Comparison of ENCODE assay signal across 8 mouse cellular contexts in the genomic region with DNA sequence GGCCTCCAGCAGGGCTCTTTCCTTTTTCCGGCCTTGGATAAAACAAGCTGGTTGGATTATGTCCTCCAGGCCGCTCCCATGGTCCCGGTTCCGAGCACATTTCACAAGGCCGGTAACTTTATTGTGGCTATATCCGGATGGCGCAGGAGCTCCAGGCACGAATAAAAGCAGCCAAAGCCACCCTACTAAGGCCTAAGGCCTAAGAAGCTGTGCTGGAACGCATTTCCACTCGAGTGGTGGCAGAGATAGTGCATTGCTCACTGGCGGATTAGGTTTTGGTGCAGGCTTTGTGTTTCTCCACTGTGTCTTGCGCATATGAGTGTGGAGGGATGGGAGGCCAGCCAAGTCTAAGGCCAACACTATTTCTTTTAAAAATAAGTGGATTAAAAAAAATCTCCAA. TPM values are rescaled to one million over a fixed set of nuclear protein-coding genes. Genes with fewer than 3 reads are reported as not detected.
DNase-seq lines count a peak whose midpoint lies in the region; ATAC-seq and TF ChIP-seq lines count a peak whose summit lies in the region.

No protein-coding gene starts in this region.

- no peak for TF ChIP-seq EP300 in MEL (IDR thresholded peaks at IDR 0.05; ENCODE audit: low read depth in 1 of 2, low read length in 2 of 2)

- TF ChIP-seq RAD21 in MEL (IDR thresholded peaks at IDR 0.05; ENCODE audit: low read depth, low read length) = no peak

- H3K27me3 ChIP-seq in MEL (ENCODE audit: control insufficient read depth in 1 of 2, insufficient read depth in 2 of 2, low read length in 2 of 2) = no peaks in the 10 kb centered on the region
- H3K27me3 ChIP-seq in embryonic facial prominence, embryonic 11.5 days (ENCODE audit: control insufficient read depth, insufficient read depth, low read length) = peaks cover 86% of the 10 kb centered on the region
- peaks cover 91% of the 10 kb centered on the region for H3K27me3 ChIP-seq in intestine, embryonic 15.5 days (replicated peaks)
- peaks cover 98% of the 10 kb centered on the region for H3K27me3 ChIP-seq in lung, embryonic 14.5 days (ENCODE audit: insufficient read depth, low read length)

- peaks cover 10 to 26% of the 10 kb centered on the region in 2 experiments for H3K4me1 ChIP-seq in MEL (ENCODE audit: control insufficient read depth in 1 of 2, insufficient read depth in 2 of 2, low read length in 2 of 2)
- H3K4me1 ChIP-seq in embryonic facial prominence, embryonic 11.5 days (ENCODE audit: control insufficient read depth, insufficient read depth, low read length) = peaks cover 7% of the 10 kb centered on the region
- peaks cover 22% of the 10 kb centered on the region for H3K4me1 ChIP-seq in intestine, embryonic 15.5 days (replicated peaks)
- 0 out of 2 replicates have a peak, but pooled peaks cover 3% of the 10 kb centered on the region for H3K4me1 ChIP-seq in lung, embryonic 14.5 days (ENCODE audit: insufficient read depth)

- WGBS in embryonic facial prominence, embryonic 11.5 days = 6% methylated on average over 12 of the region's 12 CpGs
- WGBS in intestine, embryonic 15.5 days = 24% methylated on average over 12 of the region's 12 CpGs
- WGBS in lung, embryonic 14.5 days = 6% methylated on average over 12 of the region's 12 CpGs

- H3K9ac ChIP-seq in MEL (ENCODE audit: control insufficient read depth, low read depth, low read length, poor library complexity, severe bottlenecking) = peak overlapping the region; percentile 77
- no peak overlapping the region for H3K9ac ChIP-seq in embryonic facial prominence, embryonic 11.5 days (replicated peaks; ENCODE audit: low read length)
- H3K9ac ChIP-seq in intestine, embryonic 15.5 days = no peak overlapping the region
- H3K9ac ChIP-seq in lung, embryonic 14.5 days = peak overlapping the region; percentile 35; the same call in 1 of the 2 replicates

- H3K9me3 ChIP-seq in MEL (replicated peaks; ENCODE audit: insufficient read depth, low read length) = no peaks in the 10 kb centered on the region
- no peaks in the 10 kb centered on the region for H3K9me3 ChIP-seq in embryonic facial prominence, embryonic 11.5 days (replicated peaks; ENCODE audit: control insufficient read depth, low read length)
- no peaks in the 10 kb centered on the region for H3K9me3 ChIP-seq in intestine, embryonic 15.5 days
- H3K9me3 ChIP-seq in lung, embryonic 14.5 days (ENCODE audit: low read depth, low read length) = no peaks in the 10 kb centered on the region

- H3K4me3 ChIP-seq in MEL (ENCODE audit: control insufficient read depth in 1 of 2, insufficient read depth in 1 of 2, low read depth in 2 of 2, low read length in 2 of 2) = peak overlapping the region; percentile 73 to 97
- 0 out of 2 replicates have a peak overlapping the region, but pooled peaks have one; percentile 2 for H3K4me3 ChIP-seq in embryonic facial prominence, embryonic 11.5 days (ENCODE audit: low read depth, low read length)
- H3K4me3 ChIP-seq in intestine, embryonic 15.5 days (replicated peaks) = 0 out of 2 replicates have a peak overlapping the region, but pooled peaks have one; percentile 2
- H3K4me3 ChIP-seq in lung, embryonic 14.5 days (ENCODE audit: low read depth, low read length) = peak overlapping the region; percentile 45

- TF ChIP-seq POLR2A in MEL (IDR thresholded peaks at IDR 0.05; ENCODE audit: control insufficient read depth in 1 of 2, insufficient read depth in 1 of 2, low read depth in 1 of 2, low read length in 2 of 2, poor library complexity in 1 of 2) = no peak

- no peak for TF ChIP-seq CTCF in MEL (IDR thresholded peaks at IDR 0.05 in 2 of 3, conservative IDR thresholded peaks at IDR 0.05 in 1 of 3; ENCODE audit: control insufficient read depth in 1 of 3, insufficient read depth in 1 of 3, low read depth in 2 of 3, low read length in 3 of 3, poor library complexity in 1 of 3, severe bottlenecking in 1 of 3)
- no peak for TF ChIP-seq CTCF in lung, embryonic 14.5 days (IDR thresholded peaks at IDR 0.05; ENCODE audit: low read depth)

- peak; percentile 74 for DNase-seq in MEL (ENCODE audit: low read depth, low spot score)
- no peak for DNase-seq in embryonic facial prominence, embryonic 11.5 days (ENCODE audit: low spot score)
- peak; percentile 37 for DNase-seq in lung, embryonic 14.5 days
- no peak for DNase-seq in urinary bladder, postnatal 4 days (ENCODE audit: low spot score in 2 of 2)
- no peak for DNase-seq in urinary bladder, postnatal 36 days (ENCODE audit: low spot score in 2 of 2)
- DNase-seq in thymus, postnatal 4 days = no peak
- DNase-seq in right cerebral cortex, postnatal 4 days = no peak

- H3K27ac ChIP-seq in MEL (ENCODE audit: control insufficient read depth, low read depth, low read length) = peak overlapping the region; percentile 80
- no peak overlapping the region for H3K27ac ChIP-seq in embryonic facial prominence, embryonic 11.5 days (replicated peaks; ENCODE audit: low read depth, low read length)
- no peak overlapping the region for H3K27ac ChIP-seq in intestine, embryonic 15.5 days
- H3K27ac ChIP-seq in lung, embryonic 14.5 days (ENCODE audit: low read depth) = peak overlapping the region; percentile 54

- peaks cover 75% of the 10 kb centered on the region for H3K79me2 ChIP-seq in MEL (ENCODE audit: control insufficient read depth, insufficient read depth, low read length, poor library complexity)

- H3K4me2 ChIP-seq in embryonic facial prominence, embryonic 11.5 days (ENCODE audit: low read depth, low read length) = no peak overlapping the region
- 0 out of 2 replicates have a peak overlapping the region, but pooled peaks have one; percentile 9 for H3K4me2 ChIP-seq in intestine, embryonic 15.5 days (replicated peaks)
- peak overlapping the region; percentile 69 for H3K4me2 ChIP-seq in lung, embryonic 14.5 days

- ATAC-seq in embryonic facial prominence, embryonic 11.5 days (replicated peaks; ENCODE audit: insufficient number of reproducible peaks, low FRiP score, low TSS enrichment, low read depth) = no peak
- ATAC-seq in intestine, embryonic 15.5 days = no peak
- no peak for ATAC-seq in lung, embryonic 14.5 days (ENCODE audit: insufficient read depth)

- peaks cover 2 to 27% of the 10 kb centered on the region in 2 experiments; a peak in 3 of 4 replicates for H3K36me3 ChIP-seq in MEL (ENCODE audit: control insufficient read depth in 1 of 2, insufficient read depth in 2 of 2, low read length in 2 of 2)
- H3K36me3 ChIP-seq in embryonic facial prominence, embryonic 11.5 days (replicated peaks; ENCODE audit: control insufficient read depth, insufficient read depth, low read depth, low read length) = no peaks in the 10 kb centered on the region
- H3K36me3 ChIP-seq in intestine, embryonic 15.5 days = no peaks in the 10 kb centered on the region
- no peaks in the 10 kb centered on the region for H3K36me3 ChIP-seq in lung, embryonic 14.5 days (ENCODE audit: insufficient read depth)

TF ChIP-seq in MEL, 35 proteins besides CTCF, POLR2A, EP300 and RAD21:
- peak; percentile 11; the same call in 1 of the 2 replicates for TF ChIP-seq TCF12 (IDR thresholded peaks at IDR 0.05; ENCODE audit: low read depth, low read length)
- 0 out of 2 replicates have a peak, but pooled peaks have one; percentile 48 for TF ChIP-seq TBP (IDR thresholded peaks at IDR 0.05; ENCODE audit: low read depth, low read length)
- TF ChIP-seq USF1 (IDR thresholded peaks at IDR 0.05; ENCODE audit: low read depth, low read length) = no peak
- TF ChIP-seq NELFE (IDR thresholded peaks at IDR 0.05; ENCODE audit: low read depth, low read length) = no peak
- no peak for TF ChIP-seq MYB (IDR thresholded peaks at IDR 0.05; ENCODE audit: low read depth, low read length)
- TF ChIP-seq SIN3A (IDR thresholded peaks at IDR 0.05; ENCODE audit: low read length) = peak; percentile 14; the same call in 1 of the 2 replicates
- no peak for TF ChIP-seq ZMIZ1 (IDR thresholded peaks at IDR 0.05; ENCODE audit: low read depth, low read length)
- TF ChIP-seq KAT2A (conservative IDR thresholded peaks at IDR 0.05; ENCODE audit: low read depth, low read length) = no peak

RNA-seq across cellular contexts. Expression of a gene that starts 3.6 kb away (rescaled TPM):
- 21.2 and 34.9 TPM in 2 replicates for total RNA-seq in MEL (2012; rRNA removed)
- polyA plus RNA-seq in MEL (2012; ENCODE audit: insufficient read depth in 1 of 2, insufficient read length in 2 of 2, low read depth in 1 of 2, low replicate concordance in 2 of 2, missing spikeins in 1 of 2) = 10 to 100 TPM in 1 of 2 experiments, not detected in 1; 48.9 TPM
- polyA plus RNA-seq in embryonic facial prominence, embryonic 11.5 days (2014; fragmentation: Nextera tagmentation; extraction: Ambion mirVana) = 4.8 and 5.3 TPM in 2 replicates
- polyA plus RNA-seq in intestine, embryonic 15.5 days (2015; fragmentation: Nextera tagmentation; extraction: Ambion mirVana) = 0.78 and 0.98 TPM in 2 replicates
- 3.3 and 3.4 TPM in 2 replicates for polyA plus RNA-seq in lung, embryonic 14.5 days (2014; fragmentation: Nextera tagmentation; extraction: Ambion mirVana)

RNA-seq across cellular contexts. Expression of a gene that starts 28.6 kb away (rescaled TPM):
- not detected in 2 replicates for total RNA-seq in MEL (2012; rRNA removed)
- under 1 TPM in 1 of 2 experiments, not detected in 1; 0.14 TPM for polyA plus RNA-seq in MEL (2012; ENCODE audit: insufficient read depth in 1 of 2, insufficient read length in 2 of 2, low read depth in 1 of 2, low replicate concordance in 2 of 2, missing spikeins in 1 of 2)
- 11.3 and 13.1 TPM in 2 replicates for polyA plus RNA-seq in embryonic facial prominence, embryonic 11.5 days (2014; fragmentation: Nextera tagmentation; extraction: Ambion mirVana)
- 133 and 159 TPM in 2 replicates for polyA plus RNA-seq in intestine, embryonic 15.5 days (2015; fragmentation: Nextera tagmentation; extraction: Ambion mirVana)
- 13.3 and 15.0 TPM in 2 replicates for polyA plus RNA-seq in lung, embryonic 14.5 days (2014; fragmentation: Nextera tagmentation; extraction: Ambion mirVana)

RNA-seq across cellular contexts. Expression of a gene that starts 59.9 kb away (rescaled TPM):
- 5.0 and 5.9 TPM in 2 replicates for total RNA-seq in MEL (2012; rRNA removed)
- polyA plus RNA-seq in MEL (2012; ENCODE audit: insufficient read depth in 1 of 2, insufficient read length in 2 of 2, low read depth in 1 of 2, low replicate concordance in 2 of 2, missing spikeins in 1 of 2) = 1 to 10 TPM in 1 of 2 experiments, not detected in 1; 9.1 TPM
- 23.1 and 25.1 TPM in 2 replicates for polyA plus RNA-seq in embryonic facial prominence, embryonic 11.5 days (2014; fragmentation: Nextera tagmentation; extraction: Ambion mirVana)
- 8.9 and 9.8 TPM in 2 replicates for polyA plus RNA-seq in intestine, embryonic 15.5 days (2015; fragmentation: Nextera tagmentation; extraction: Ambion mirVana)
- 23.3 and 26.0 TPM in 2 replicates for polyA plus RNA-seq in lung, embryonic 14.5 days (2014; fragmentation: Nextera tagmentation; extraction: Ambion mirVana)

Comparison
In these comparisons a context has a peak if more than half of its experiments do, and no peak if none do; other contexts are left out.
1. DNase-seq: peak in MEL (single experiment) and lung, embryonic 14.5 days (single experiment); none in embryonic facial prominence, embryonic 11.5 days (single experiment), urinary bladder, postnatal 4 days (0 of 2), urinary bladder, postnatal 36 days (0 of 2), thymus, postnatal 4 days (single experiment) and right cerebral cortex, postnatal 4 days (single experiment).
2. H3K27ac ChIP-seq: peak in MEL (single experiment) and lung, embryonic 14.5 days (single experiment); none in embryonic facial prominence, embryonic 11.5 days (single experiment) and intestine, embryonic 15.5 days (single experiment).
3. H3K4me3 ChIP-seq: peak in every context shown above with its lines; median percentile 85 in MEL; 45 in lung, embryonic 14.5 days; 2 in embryonic facial prominence, embryonic 11.5 days; 2 in intestine, embryonic 15.5 days.
4. H3K9ac ChIP-seq: peak in MEL (single experiment) and lung, embryonic 14.5 days (single experiment); none in embryonic facial prominence, embryonic 11.5 days (single experiment) and intestine, embryonic 15.5 days (single experiment).
5. RNA of a gene that starts 28.6 kb away (polyA plus RNA-seq): 133 to 159 TPM in intestine, embryonic 15.5 days, 13.3 to 15.0 TPM in lung, embryonic 14.5 days and 11.3 to 13.1 TPM in embryonic facial prominence, embryonic 11.5 days; 0.14 TPM in MEL; every median in the first group is over 10 times any median in the second.